Mouse (Mus musculus): ENCODE results near the gene Hdac11.

GRCm38 (mm10) chr6:91108301-91108916 lies 48.1 kb upstream of the Hdac11 start:
- TF ChIP-seq GATA1 (IDR thresholded peaks at IDR 0.05; ENCODE audit: low read length) = no peak
- no peak for TF ChIP-seq TAL1 (IDR thresholded peaks at IDR 0.05; ENCODE audit: low read length)
